ENCODE assay signal across 15 mouse cellular contexts in genomic region chr13:34826760-34827690, GRCm38 (mm10). TPM values are rescaled to one million over a fixed set of nuclear protein-coding genes. Genes with fewer than 3 reads are reported as not detected.
DNase-seq lines count a peak whose midpoint lies in the region; ATAC-seq and TF ChIP-seq lines count a peak whose summit lies in the region.
"Had no signal": no experiment of that assay in that cellular context is flagged by ENCODE, and none has a peak within 500 bp of the region (broad histone marks: within the 10 kb centered on the region; RNA-seq: fewer than 3 reads in every experiment).

No protein-coding gene starts in this region.

- no peak overlapping the region for H3K4me3 ChIP-seq in heart, embryonic 12.5 days
- H3K4me3 ChIP-seq in heart, adult 2 months, result no peak overlapping the region
- H3K4me3 ChIP-seq in embryonic facial prominence, embryonic 10.5 days, result no peak overlapping the region
- no peak overlapping the region for H3K4me3 ChIP-seq in intestine, embryonic 16.5 days (ENCODE audit: low read length)
- H3K4me3 ChIP-seq in midbrain, embryonic 16.5 days (ENCODE audit: low read depth, low read length), result no peak overlapping the region
- H3K4me3 ChIP-seq: limb, embryonic 13.5 days had no signal

- TF ChIP-seq EP300 in heart, adult 2 months (IDR thresholded peaks at IDR 0.05; ENCODE audit: insufficient read depth, low read depth, low read length), result no peak

- no peaks in the 10 kb centered on the region for H3K27me3 ChIP-seq in heart, embryonic 12.5 days (replicated peaks)
- H3K27me3 ChIP-seq in heart, adult 2 months (ENCODE audit: control insufficient read depth, insufficient read depth, low read length), result no peaks in the 10 kb centered on the region
- no peaks in the 10 kb centered on the region for H3K27me3 ChIP-seq in embryonic facial prominence, embryonic 10.5 days (replicated peaks; ENCODE audit: low read depth, poor library complexity, severe bottlenecking)
- H3K27me3 ChIP-seq in intestine, embryonic 16.5 days (replicated peaks; ENCODE audit: control insufficient read depth, insufficient read depth, low read length), result no peaks in the 10 kb centered on the region
- no peaks in the 10 kb centered on the region for H3K27me3 ChIP-seq in midbrain, embryonic 16.5 days (ENCODE audit: control insufficient read depth, insufficient read depth, low read depth, low read length)
- H3K27me3 ChIP-seq: limb, embryonic 13.5 days had no signal

- intact Hi-C loops in heart, adult 2 months (cut with DNase I), result no loop called here

- H3K4me1 ChIP-seq in heart, embryonic 12.5 days (replicated peaks), result peaks cover 7% of the 10 kb centered on the region
- H3K4me1 ChIP-seq in heart, adult 2 months (ENCODE audit: control insufficient read depth, insufficient read depth, low read length), result no peaks in the 10 kb centered on the region
- peaks cover 3% of the 10 kb centered on the region; the same call in 1 of the 2 replicates for H3K4me1 ChIP-seq in embryonic facial prominence, embryonic 10.5 days
- peaks cover 5% of the 10 kb centered on the region; the same call in 1 of the 2 replicates for H3K4me1 ChIP-seq in intestine, embryonic 16.5 days (ENCODE audit: control insufficient read depth, insufficient read depth, low read length)
- no peaks in the 10 kb centered on the region for H3K4me1 ChIP-seq in midbrain, embryonic 16.5 days (ENCODE audit: control insufficient read depth, insufficient read depth, low read length)
- H3K4me1 ChIP-seq: limb, embryonic 13.5 days had no signal

- TF ChIP-seq CTCF in heart, adult 2 months (IDR thresholded peaks at IDR 0.05), result no peak

- H3K4me2 ChIP-seq in heart, embryonic 12.5 days, result no peak overlapping the region
- no peak overlapping the region for H3K4me2 ChIP-seq in intestine, embryonic 16.5 days (ENCODE audit: low read depth, low read length)
- no peak overlapping the region for H3K4me2 ChIP-seq in midbrain, embryonic 16.5 days (ENCODE audit: low read length)
- H3K4me2 ChIP-seq: limb, embryonic 13.5 days had no signal

- WGBS in heart, embryonic 12.5 days, result 88% methylated on average over 3 of the region's 3 CpGs
- 89% methylated on average over 3 of the region's 3 CpGs for WGBS in heart, adult 2 months
- WGBS in embryonic facial prominence, embryonic 10.5 days, result 90% methylated on average over 3 of the region's 3 CpGs
- 79% methylated on average over 3 of the region's 3 CpGs for WGBS in intestine, embryonic 16.5 days
- 70% methylated on average over 3 of the region's 3 CpGs for WGBS in midbrain, embryonic 16.5 days

- no peak overlapping the region for H3K9ac ChIP-seq in heart, embryonic 12.5 days
- no peak overlapping the region for H3K9ac ChIP-seq in heart, adult 2 months (ENCODE audit: low read depth, low read length)
- H3K9ac ChIP-seq in intestine, embryonic 16.5 days (ENCODE audit: low read depth, low read length), result no peak overlapping the region
- H3K9ac ChIP-seq in midbrain, embryonic 16.5 days (ENCODE audit: low read depth, low read length), result no peak overlapping the region
- H3K9ac ChIP-seq: limb, embryonic 13.5 days had no signal

- H3K27ac ChIP-seq in heart, embryonic 12.5 days (ENCODE audit: poor library complexity, severe bottlenecking), result peak overlapping the region; percentile 60
- no peak overlapping the region for H3K27ac ChIP-seq in heart, adult 2 months
- peak overlapping the region; percentile 35 for H3K27ac ChIP-seq in embryonic facial prominence, embryonic 10.5 days (replicated peaks)
- peak overlapping the region; percentile 10; the same call in 1 of the 2 replicates for H3K27ac ChIP-seq in intestine, embryonic 16.5 days (ENCODE audit: low read length)
- H3K27ac ChIP-seq in midbrain, embryonic 16.5 days (ENCODE audit: low read length), result peak overlapping the region; percentile 53
- H3K27ac ChIP-seq: limb, embryonic 13.5 days; macrophage had no signal

- peak; percentile 43 for ATAC-seq in heart, embryonic 12.5 days (ENCODE audit: insufficient number of reproducible peaks, low FRiP score)
- ATAC-seq in intestine, embryonic 16.5 days, result no peak
- ATAC-seq in midbrain, embryonic 16.5 days, result peak; percentile 87

- DNase-seq in heart, adult 2 months, result no peak
- no peak for DNase-seq in embryonic facial prominence, embryonic 10.5 days (ENCODE audit: low spot score)
- no peak for DNase-seq in thymus, adult 18-20 months
- no peak for DNase-seq in urinary bladder, postnatal 4 days (ENCODE audit: low spot score in 2 of 2)
- DNase-seq in layer of hippocampus, adult 18-20 months (ENCODE audit: low spot score in 2 of 2), result no peak
- DNase-seq: adrenal gland, postnatal 25 days; B cell, adult 2 months; cerebellum, postnatal 10 days; kidney, adult 9 months; thymus, postnatal 4 days had no signal

- H3K79me2 ChIP-seq in heart, adult 2 months (replicated peaks; ENCODE audit: control insufficient read depth, insufficient read depth, low read length), result no peaks in the 10 kb centered on the region

- no peaks in the 10 kb centered on the region for H3K9me3 ChIP-seq in heart, embryonic 12.5 days (replicated peaks)
- no peaks in the 10 kb centered on the region for H3K9me3 ChIP-seq in embryonic facial prominence, embryonic 10.5 days
- H3K9me3 ChIP-seq in intestine, embryonic 16.5 days (ENCODE audit: control insufficient read depth, low read length), result no peaks in the 10 kb centered on the region
- H3K9me3 ChIP-seq in midbrain, embryonic 16.5 days (replicated peaks; ENCODE audit: control insufficient read depth, low read length, poor library complexity, severe bottlenecking), result no peaks in the 10 kb centered on the region
- H3K9me3 ChIP-seq: limb, embryonic 13.5 days had no signal

- H3K36me3 ChIP-seq in heart, embryonic 12.5 days, result no peaks in the 10 kb centered on the region
- H3K36me3 ChIP-seq in heart, adult 2 months (ENCODE audit: control insufficient read depth, insufficient read depth, low read length), result no peaks in the 10 kb centered on the region
- no peaks in the 10 kb centered on the region for H3K36me3 ChIP-seq in embryonic facial prominence, embryonic 10.5 days (replicated peaks)
- H3K36me3 ChIP-seq in intestine, embryonic 16.5 days (ENCODE audit: control insufficient read depth, insufficient read depth, low read length), result no peaks in the 10 kb centered on the region
- no peaks in the 10 kb centered on the region for H3K36me3 ChIP-seq in midbrain, embryonic 16.5 days (ENCODE audit: control insufficient read depth, insufficient read depth, low read length)
- H3K36me3 ChIP-seq: limb, embryonic 13.5 days had no signal

- TF ChIP-seq POLR2A in heart, adult 2 months (IDR thresholded peaks at IDR 0.05; ENCODE audit: insufficient read depth, low read depth, low read length), result no peak

RNA-seq across cellular contexts. Expression of gene Prpf4b, which starts 48.1 kb away (rescaled TPM):
- polyA plus RNA-seq in heart, embryonic 12.5 days (2016; fragmentation: Nextera tagmentation; extraction: Ambion mirVana), result 61.0 and 66.6 TPM in 2 replicates
- total RNA-seq in heart, adult 2 months (2021), result 10 to 100 TPM; 32.1 to 32.8 TPM
- 11.2 and 21.6 TPM in 2 replicates for polyA plus RNA-seq in heart, adult 2 months (2012; rRNA removed)
- polyA plus RNA-seq in embryonic facial prominence, embryonic 10.5 days (2016; fragmentation: Nextera tagmentation; extraction: Ambion mirVana), result 78.0 and 81.6 TPM in 2 replicates
- polyA plus RNA-seq in intestine, embryonic 16.5 days (2015; fragmentation: Nextera tagmentation; extraction: Ambion mirVana), result 50.9 and 55.5 TPM in 2 replicates
- 63.9 and 67.7 TPM in 2 replicates for polyA plus RNA-seq in midbrain, embryonic 16.5 days (2015; fragmentation: Nextera tagmentation; extraction: Ambion mirVana)
- total RNA-seq in layer of hippocampus, adult 18-20 months (2021), result 10 to 100 TPM; 86.1 to 90.0 TPM
